Mouse (Mus musculus): ENCODE data around the gene Mink1. TPM values are rescaled to one million over a fixed set of nuclear protein-coding genes. Genes with fewer than 3 reads are reported as not detected.

Mink1 gene
- total RNA-seq, 2 experiments from 2014 or later, result 26.1 to 27.7 TPM

DNA sequence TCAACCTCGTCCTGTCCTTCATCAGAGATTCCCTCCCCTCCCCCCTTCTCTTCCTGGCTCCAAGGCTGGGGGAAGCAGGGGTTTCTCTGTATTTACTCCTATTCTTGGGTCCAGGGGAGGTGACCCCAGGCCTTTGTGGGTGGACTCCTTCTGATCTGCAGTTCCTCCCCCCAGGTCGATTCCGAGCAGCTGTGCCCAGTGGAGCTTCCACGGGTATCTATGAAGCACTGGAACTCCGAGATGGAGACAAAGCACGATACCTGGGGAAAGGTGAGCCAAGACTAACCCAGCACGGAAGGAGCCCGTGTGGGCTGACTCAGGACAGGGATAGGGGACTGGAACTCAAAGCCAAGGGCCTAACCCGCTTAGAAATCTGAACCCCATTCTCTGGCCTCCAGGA is 95.3 kb downstream of the Mink1 start:
- DNase-seq, result no peak
- intact Hi-C loops (cut with DNase I; ENCODE audit: low total_unique reads), result no loop called here

DNA sequence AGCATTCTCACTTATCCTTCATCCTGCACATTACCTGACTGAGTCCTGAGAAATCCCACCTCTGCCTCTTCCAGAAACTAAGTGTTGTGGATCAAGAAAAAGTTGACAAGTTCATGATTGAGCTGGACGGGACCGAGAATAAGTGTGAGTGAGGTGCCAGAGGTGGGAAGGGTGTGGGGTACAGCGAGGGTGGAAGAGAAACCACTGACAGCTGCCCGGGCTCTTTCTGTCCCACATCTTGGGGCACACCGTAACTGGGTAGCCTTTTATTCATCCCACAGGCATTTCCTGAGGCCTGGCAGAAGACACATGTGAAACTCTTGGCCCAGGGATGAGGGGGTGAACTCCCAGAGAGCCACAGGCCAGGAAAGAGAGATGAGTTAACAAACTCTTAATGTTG is 95.8 kb downstream of the Mink1 start:
- no peak for DNase-seq
- intact Hi-C loops (cut with DNase I; ENCODE audit: low total_unique reads), result no loop called here

DNA sequence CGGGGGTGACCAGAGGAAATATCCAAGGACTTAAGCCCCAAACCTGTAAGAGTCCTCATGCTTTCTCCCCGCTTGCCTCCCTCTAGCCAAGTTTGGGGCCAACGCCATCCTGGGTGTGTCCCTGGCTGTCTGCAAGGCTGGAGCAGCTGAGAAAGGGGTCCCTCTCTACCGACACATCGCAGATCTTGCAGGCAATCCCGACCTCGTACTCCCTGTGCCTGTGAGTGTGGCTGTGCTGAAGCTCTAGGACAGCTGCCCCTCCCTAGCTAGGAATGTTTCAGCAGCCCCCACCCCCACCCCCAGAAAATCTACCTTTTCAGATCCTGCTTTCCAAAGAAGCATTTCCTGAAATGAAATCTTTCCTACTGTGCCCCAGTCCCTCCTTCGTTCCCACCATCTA is 96.3 kb downstream of the Mink1 start:
- intact Hi-C loops (cut with DNase I; ENCODE audit: low total_unique reads), result no loop called here
- no peak for DNase-seq

DNA sequence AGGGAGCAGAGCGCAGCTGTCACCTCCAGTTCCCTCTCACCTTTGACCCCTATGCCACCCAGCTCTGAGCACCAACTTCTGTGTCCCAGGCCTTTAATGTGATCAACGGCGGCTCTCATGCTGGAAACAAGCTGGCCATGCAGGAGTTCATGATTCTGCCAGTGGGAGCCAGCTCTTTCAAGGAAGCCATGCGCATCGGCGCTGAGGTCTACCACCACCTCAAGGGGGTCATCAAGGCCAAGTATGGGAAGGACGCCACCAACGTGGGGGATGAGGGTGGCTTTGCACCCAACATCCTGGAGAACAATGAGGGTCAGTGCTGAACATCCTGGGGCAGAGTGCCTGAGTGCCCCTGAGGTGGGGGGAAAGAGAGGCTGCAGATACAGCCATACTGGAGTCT is 97.9 kb downstream of the Mink1 start:
- intact Hi-C loops (cut with DNase I; ENCODE audit: low total_unique reads), result no loop called here

DNA sequence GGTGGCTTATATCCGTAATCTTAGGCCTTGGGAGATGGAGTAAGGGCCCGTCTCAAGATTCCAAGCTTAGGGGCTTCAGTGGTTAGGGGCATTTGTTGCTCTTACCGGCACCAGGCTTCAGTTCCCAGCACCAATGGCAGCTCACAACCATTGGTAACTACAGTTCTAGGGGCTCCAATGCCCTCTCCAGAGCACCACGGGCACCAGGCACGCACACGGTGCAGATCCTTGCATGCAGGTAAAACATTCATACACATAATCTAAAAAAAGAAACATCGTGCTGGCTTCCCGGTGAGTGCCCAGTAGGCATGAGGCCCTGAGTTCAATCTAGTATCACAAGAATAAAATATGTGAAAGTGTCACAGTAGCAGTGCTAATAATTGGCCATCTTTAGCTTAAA is 100.4 kb downstream of the Mink1 start:
- no peak for DNase-seq
- intact Hi-C loops (cut with DNase I; ENCODE audit: low total_unique reads), result no loop called here

More for the DNA sequence above, 97.9 kb downstream of the Mink1 start:
- no peak for DNase-seq

DNA sequence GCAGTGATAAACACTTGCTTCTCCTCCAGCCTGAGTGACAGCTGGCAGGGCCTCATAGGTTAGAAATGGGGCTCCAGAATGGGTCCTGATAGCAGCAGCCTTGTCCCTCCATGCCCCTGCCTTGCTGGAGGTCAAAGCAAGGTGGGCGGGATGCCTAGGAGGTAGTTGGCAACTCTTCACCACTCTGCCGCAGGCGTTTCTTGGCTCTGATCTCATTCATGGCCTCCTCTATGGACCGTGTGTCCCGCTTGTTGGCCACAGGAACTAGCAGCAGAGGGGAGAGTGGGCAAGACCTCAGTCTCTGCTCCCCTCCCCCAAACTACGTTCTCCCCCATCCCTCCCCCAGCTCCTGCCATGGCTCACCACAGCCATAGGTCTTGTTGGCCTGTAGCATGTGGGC is 101.3 kb downstream of the Mink1 start:
- intact Hi-C loops (cut with DNase I; ENCODE audit: low total_unique reads), result no loop called here
- DNase-seq, result no peak

Other genes with a start within 250 kb of the Mink1 start
- under 1 TPM in 1 of 2 experiments, not detected in 1; 0.09 TPM for gene Alox12e, start 240.3 kb upstream of the Mink1 start, total RNA-seq (2021)
- not detected for gene Alox15, start 210.8 kb upstream of the Mink1 start, total RNA-seq (2021)
- 10 to 100 TPM; 14.9 to 18.6 TPM for gene Pelp1, start 152.8 kb upstream of the Mink1 start, total RNA-seq (2021)
- 1 to 10 TPM; 8.3 to 9.7 TPM for gene Arrb2, start 130.2 kb upstream of the Mink1 start, total RNA-seq (2021)
- gene Med11, start 111.0 kb upstream of the Mink1 start, total RNA-seq (2021), result 1 to 10 TPM; 6.2 to 6.5 TPM
- gene Zmynd15, start 103.4 kb upstream of the Mink1 start, total RNA-seq (2021), result under 1 TPM; 0.31 to 0.84 TPM
- 1 to 10 TPM; 2.6 to 3.1 TPM for gene Cxcl16, start 102.9 kb upstream of the Mink1 start, total RNA-seq (2021)
- not detected for gene Tm4sf5, start 57.6 kb upstream of the Mink1 start, total RNA-seq (2021)
- not detected for gene Vmo1, start 48.3 kb upstream of the Mink1 start, total RNA-seq (2021)
- not detected for gene Gltpd2, start 43.7 kb upstream of the Mink1 start, total RNA-seq (2021)
- gene Psmb6, start 37.5 kb upstream of the Mink1 start, total RNA-seq (2021), result 100 to 1,000 TPM; 292 to 301 TPM
- gene Gm40193, start 29.9 kb upstream of the Mink1 start, total RNA-seq (2021), result not detected
- 10 to 100 TPM; 15.9 to 17.1 TPM for gene Pld2, start 22.8 kb upstream of the Mink1 start, total RNA-seq (2021)
- not detected for gene 4930544D05Rik, start 53.0 kb downstream of the Mink1 start, total RNA-seq (2021)
- 10 to 100 TPM; 38.7 to 39.4 TPM for gene Chrne, start 56.3 kb downstream of the Mink1 start, total RNA-seq (2021)
- under 1 TPM in 1 of 2 experiments, not detected in 1; 0.08 TPM for gene Gp1ba, start 76.2 kb downstream of the Mink1 start, total RNA-seq (2021)
- 10 to 100 TPM; 34.9 to 35.7 TPM for gene Rnf167, start 84.4 kb downstream of the Mink1 start, total RNA-seq (2021)
- 100 to 1,000 TPM; 278 to 315 TPM for gene Slc25a11, start 84.6 kb downstream of the Mink1 start, total RNA-seq (2021)
- gene Pfn1, start 91.8 kb downstream of the Mink1 start, total RNA-seq (2021), result 100 to 1,000 TPM; 340 to 388 TPM
- 1,000 to 10,000 TPM; 6,763 to 7,262 TPM for gene Eno3, start 94.3 kb downstream of the Mink1 start, total RNA-seq (2021)
- 100 to 1,000 TPM; 117 to 122 TPM for gene Spag7, start 106.5 kb downstream of the Mink1 start, total RNA-seq (2021)
- 10 to 100 TPM; 21.2 to 25.5 TPM for gene Camta2, start 125.2 kb downstream of the Mink1 start, total RNA-seq (2021)
- 1 to 10 TPM; 2.5 to 3.3 TPM for gene Inca1, start 137.3 kb downstream of the Mink1 start, total RNA-seq (2021)
- 100 to 1,000 TPM; 216 to 226 TPM for gene Kif1c, start 137.7 kb downstream of the Mink1 start, total RNA-seq (2021)
- 10 to 100 TPM in 1 of 2 experiments, 1 to 10 TPM in 1; 7.4 to 10.8 TPM for gene Zfp3, start 201.3 kb downstream of the Mink1 start, total RNA-seq (2021)
- gene Scimp, start 249.7 kb downstream of the Mink1 start, total RNA-seq (2021), result under 1 TPM in 1 of 2 experiments, not detected in 1; 0.22 TPM

Data from gastrocnemius, postnatal 14 days (tissue).